Mouse (Mus musculus): ENCODE data around the gene Olfr368.

Olfr368 gene

GRCm38 (mm10) chr2:37326215-37326614 is at the start of gene Olfr368:
Gene Olfr368, plus strand, starts transcription at chr2:37326515.
- DNase-seq (ENCODE audit: low spot score), result no peak

GRCm38 (mm10) chr2:37333321-37333720 is 7.0 kb downstream of the Olfr368 start:
- no peak for DNase-seq (ENCODE audit: low spot score)

- DNase-seq (ENCODE audit: low spot score), result no peak
These were observed 12.3 kb downstream of the Olfr368 start for GRCm38 (mm10) chr2:37338497-37339187.

- peak; percentile 24 for DNase-seq (ENCODE audit: low spot score)
These were observed 25.4 kb downstream of the Olfr368 start for GRCm38 (mm10) chr2:37351671-37352070.

GRCm38 (mm10) chr2:37355571-37355970 is 29.3 kb downstream of the Olfr368 start:
- no peak for DNase-seq (ENCODE audit: low spot score)

DNA sequence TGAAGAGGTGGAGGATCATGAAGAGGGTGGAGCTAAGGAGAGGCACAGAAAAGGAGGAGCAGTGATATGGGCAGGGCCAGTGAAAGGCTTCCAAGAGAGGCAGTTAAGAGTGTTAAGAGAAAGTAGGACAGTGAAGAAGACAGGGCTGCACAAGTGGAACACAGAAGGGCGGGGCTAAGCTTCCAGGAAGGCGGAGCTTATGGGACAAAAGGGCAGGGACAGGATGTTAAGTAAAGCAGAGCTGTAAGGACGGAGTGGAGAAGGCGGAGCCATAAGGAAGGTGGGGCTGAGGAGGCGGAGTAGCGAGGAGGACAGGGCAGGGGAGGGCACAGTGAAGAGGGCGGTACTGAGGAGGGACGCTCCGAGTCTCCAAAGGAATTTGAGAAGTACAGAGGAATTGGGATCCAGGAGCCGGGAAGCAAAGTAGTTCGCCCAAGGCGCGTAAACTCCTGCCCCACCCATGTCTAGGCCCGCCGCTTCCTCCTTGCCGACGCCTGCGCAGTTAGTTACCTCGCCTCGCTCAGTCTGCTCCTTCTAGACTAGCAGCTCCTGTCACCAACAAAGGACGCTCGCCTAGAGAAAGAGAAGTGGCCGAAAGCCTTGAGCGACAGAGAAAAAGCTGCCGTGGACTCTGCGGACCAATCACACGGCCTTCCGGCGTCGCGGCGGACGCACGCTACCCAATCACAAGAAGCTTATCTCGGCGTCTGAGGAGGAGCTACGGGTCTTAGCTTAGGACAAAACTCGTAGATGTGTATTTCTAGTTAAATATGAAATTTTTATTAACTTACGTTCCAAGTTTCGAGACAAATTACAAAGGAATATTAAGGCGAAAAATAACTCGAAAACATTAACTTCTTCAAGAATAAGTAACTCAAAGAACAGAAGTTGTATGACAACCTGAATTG is 32.6 kb downstream of the Olfr368 start, which contains the start of gene Pdcl:
Gene Pdcl, minus strand, starts transcription at position 700 of the 908 bp plus-strand sequence.
- peak; percentile 81 for DNase-seq (ENCODE audit: low spot score)

DNA sequence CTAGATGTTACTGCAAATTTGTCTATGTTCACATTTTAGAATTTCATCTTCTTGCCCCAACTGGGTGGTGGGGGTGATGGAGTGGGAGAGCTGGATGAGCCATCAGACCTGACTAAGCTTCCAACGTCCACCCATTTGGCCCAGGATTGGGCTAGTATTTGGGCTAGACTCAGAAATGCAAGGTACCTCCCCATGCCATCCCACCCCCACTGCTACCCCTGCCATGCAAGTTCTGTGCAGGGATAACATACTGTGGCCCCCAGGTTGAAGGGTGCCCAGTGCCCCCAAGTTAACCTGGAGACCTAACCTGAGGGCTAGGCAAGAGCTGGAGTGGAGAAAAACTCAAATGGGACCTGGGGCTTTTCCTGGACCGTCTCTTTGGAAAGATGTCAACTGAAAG is 33.6 kb downstream of the Olfr368 start:
- DNase-seq (ENCODE audit: low spot score), result no peak

DNA sequence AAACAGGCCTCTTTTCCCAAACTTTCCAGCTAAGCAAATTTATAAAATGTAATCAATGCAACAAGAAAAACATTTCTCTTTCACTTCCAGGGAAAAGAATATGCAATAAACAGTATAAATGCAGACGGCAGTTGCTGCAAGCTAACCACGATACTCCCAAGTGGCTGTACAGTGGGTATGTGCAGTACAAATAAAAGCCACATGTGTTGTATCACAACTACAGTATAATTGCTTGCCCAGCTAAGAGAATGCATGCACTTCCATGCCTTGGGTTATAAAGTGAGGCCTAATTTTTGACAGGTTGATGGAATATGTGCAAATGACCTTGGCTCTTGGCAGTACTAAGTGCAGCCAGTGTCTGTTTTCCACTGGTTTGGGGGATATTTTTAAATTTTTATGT is 44.3 kb downstream of the Olfr368 start:
- DNase-seq (ENCODE audit: low spot score), result no peak

GRCm38 (mm10) chr2:37376018-37376417 is 49.7 kb downstream of the Olfr368 start:
- DNase-seq (ENCODE audit: low spot score), result no peak

DNA sequence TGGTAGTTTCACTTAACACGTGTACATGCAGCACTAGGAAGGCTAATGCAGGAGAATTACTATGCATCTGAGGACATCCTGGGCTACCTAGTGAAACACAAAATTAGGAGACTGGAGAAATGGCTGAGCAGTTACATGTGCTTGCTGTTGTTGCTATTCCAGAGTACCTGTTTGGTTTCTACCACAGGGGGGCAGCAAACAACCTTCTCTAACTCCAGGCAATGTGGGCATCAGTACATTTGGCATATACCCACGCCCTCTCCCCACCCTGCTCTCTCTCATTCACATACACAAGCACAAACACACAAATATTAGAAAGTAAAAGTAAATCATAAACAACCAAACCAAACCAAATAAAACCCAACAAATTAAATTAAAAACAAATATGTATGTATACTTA is 53.9 kb downstream of the Olfr368 start:
- DNase-seq (ENCODE audit: low spot score), result peak; percentile 32
